Mouse (Mus musculus) kidney, postnatal 0 days (tissue): ENCODE results near the gene Ccer2. TPM values are rescaled to one million over a fixed set of nuclear protein-coding genes. Genes with fewer than 3 reads are reported as not detected.

Source experiments
- ATAC-seq: fragments of 200-750 bp; cut with Nextera tagmentation; replicated peaks from 2 replicates; pipeline ENCODE4 v1.8.0; 2017; ENCODE audit warnings: low read depth, moderate number of reproducible peaks, moderate TSS enrichment, moderate library complexity; ENCODE audit not compliant: low FRiP score
- DNase-seq: peaks from one replicate; pipeline ENCODE4 v3.0.0-alpha.2; 2016; ENCODE audit warnings: low spot score
- H3K27ac ChIP-seq: fragments of 300-500 bp; sonication (generic); 2 replicates; pipeline ENCODE4 v1.5.1; 2014; ENCODE audit warnings: mild to moderate bottlenecking
- H3K27me3 ChIP-seq: fragments of 300-500 bp; sonication (generic); 2 replicates; pipeline ENCODE4 v1.6.1; 2014; ENCODE audit warnings: low read length, mixed read lengths; ENCODE audit not compliant: insufficient read depth
- H3K36me3 ChIP-seq: fragments of 300-500 bp; sonication (generic); 2 replicates; pipeline ENCODE4 v1.6.1; 2014; ENCODE audit warnings: low read length, mixed read lengths; ENCODE audit not compliant: insufficient read depth
- H3K4me1 ChIP-seq: fragments of 300-500 bp; sonication (generic); replicated peaks from 2 replicates; pipeline ENCODE4 v1.6.1; 2014; ENCODE audit warnings: antibody characterized with exemption, low read length, mixed read lengths; ENCODE audit not compliant: insufficient read depth
- H3K4me2 ChIP-seq: fragments of 300-500 bp; sonication (generic); 2 replicates; pipeline ENCODE4 v1.6.1; 2014; ENCODE audit warnings: mild to moderate bottlenecking, low read length, moderate library complexity, mixed read lengths
- H3K4me3 ChIP-seq: fragments of 300-500 bp; sonication (generic); replicated peaks from 2 replicates; pipeline ENCODE4 v1.5.1; 2014; ENCODE audit warnings: low read depth, low read length
- H3K9ac ChIP-seq: fragments of 300-500 bp; sonication (generic); 2 replicates; pipeline ENCODE4 v1.6.1; 2014; ENCODE audit warnings: low read depth, low read length
- H3K9me3 ChIP-seq: fragments of 300-500 bp; sonication (generic); replicated peaks from 2 replicates; pipeline ENCODE4 v1.6.1; 2016; ENCODE audit warnings: low read length, inconsistent platforms, mixed read lengths
- CTCF ChIP-seq: IDR thresholded peaks from 2 replicates; pipeline ENCODE4 v1.5.1; 2016; ENCODE audit warnings: antibody characterized with exemption, low read depth, mild to moderate bottlenecking, moderate library complexity
- WGBS: fragments of 180-500 bp; shearing (Covaris S2); extraction: QIAGEN DNeasy Blood & Tissue Kit; methylation state at CpG from one replicate; pipeline ENCODE4 v1.1.7; 2014; 5-methylcytosine and 5-hydroxymethylcytosine counted together
- polyA plus RNA-seq: library from polyadenylated mRNA; unstranded; fragments of >200 nt; fragmentation: Nextera tagmentation; extraction: Ambion mirVana; gene quantifications from 2 replicates; pipeline ENCODE4 v1.2.1, GENCODE M21; 2015

Ccer2 gene
- polyA plus RNA-seq, 1 experiment from 2014 or later, result not detected

GRCm38 (mm10) chr7:28727649-28728340 is 28.2 kb upstream of the Ccer2 start:
- Histone ChIP-seq H3K36me3 (no peaks in the 10 kb centered on the region), H3K9ac (no peak overlapping the region), H3K4me1 (0 out of 2 replicates have a peak, but pooled peaks cover under 1% of the 10 kb centered on the region), H3K27me3 (no peaks in the 10 kb centered on the region), H3K4me3 (no peak overlapping the region), H3K4me2 (no peak overlapping the region), H3K9me3 (no peaks in the 10 kb centered on the region), H3K27ac (no peak overlapping the region)
- DNase-seq (peak; percentile 33), ATAC-seq (0 out of 2 replicates have a peak, but pooled peaks have one; percentile 22)
- TF ChIP-seq CTCF, result peak; percentile 52
- WGBS, result 44% methylated on average over 10 of the region's 10 CpGs

GRCm38 (mm10) chr7:28732341-28733142 is 23.4 kb upstream of the Ccer2 start:
- ATAC-seq, result peak; percentile 87
- TF ChIP-seq CTCF, result no peak
- 0 out of 2 replicates have a peak overlapping the region, but pooled peaks have one; percentile 34 for H3K27ac ChIP-seq
- peak overlapping the region; percentile 66 for H3K4me2 ChIP-seq
- H3K4me1 ChIP-seq, result 0 out of 2 replicates have a peak, but pooled peaks cover 3% of the 10 kb centered on the region
- DNase-seq, result peak; percentile 77
- H3K9ac ChIP-seq, result 0 out of 2 replicates have a peak overlapping the region, but pooled peaks have one; percentile 35
- H3K4me3 ChIP-seq, result peak overlapping the region; percentile 32
- no peaks in the 10 kb centered on the region for H3K27me3 ChIP-seq
- H3K36me3 ChIP-seq, result 0 out of 2 replicates have a peak, but pooled peaks cover 4% of the 10 kb centered on the region
- WGBS, result 4% methylated on average over 57 of the region's 58 CpGs
- H3K9me3 ChIP-seq, result no peaks in the 10 kb centered on the region

- Histone ChIP-seq H3K36me3 (peaks cover 6% of the 10 kb centered on the region; the same call in 1 of the 2 replicates), H3K4me1 (0 out of 2 replicates have a peak, but pooled peaks cover 3% of the 10 kb centered on the region), H3K27ac (0 out of 2 replicates have a peak overlapping the region, but pooled peaks have one; percentile 34), H3K9me3 (no peaks in the 10 kb centered on the region), H3K9ac (no peak overlapping the region), H3K4me3 (peak overlapping the region; percentile 32), H3K4me2 (peak overlapping the region; percentile 66), H3K27me3 (no peaks in the 10 kb centered on the region)
- ATAC-seq (no peak; the same call in 1 of the 2 replicates), DNase-seq (no peak)
- WGBS, result 13% methylated on average over 11 of the region's 11 CpGs
- no peak for TF ChIP-seq CTCF
Measured at GRCm38 (mm10) chr7:28733211-28733610, 22.8 kb upstream of the Ccer2 start.

DNA sequence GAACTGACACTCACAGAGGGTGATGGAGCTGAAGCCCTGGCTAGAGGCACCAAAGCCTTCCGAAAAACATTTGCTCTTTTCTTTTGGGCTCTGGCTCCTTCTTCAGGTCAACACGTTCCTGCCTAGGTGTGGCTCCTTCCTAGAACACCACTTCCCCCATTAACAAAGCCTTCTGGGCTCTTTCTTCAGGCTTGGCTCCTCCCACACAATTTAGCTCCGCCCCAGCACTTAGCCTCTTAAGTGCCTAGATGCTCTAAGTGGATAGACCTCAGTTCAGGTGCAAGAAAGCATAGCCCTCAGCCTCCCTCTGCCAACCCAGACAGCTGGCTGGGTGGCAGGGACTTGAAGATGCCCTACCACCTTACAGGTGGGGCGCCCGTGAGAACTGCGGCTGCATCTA is 20.3 kb upstream of the Ccer2 start:
- H3K4me1 ChIP-seq, result 0 out of 2 replicates have a peak, but pooled peaks cover 3% of the 10 kb centered on the region
- no peak overlapping the region for H3K4me3 ChIP-seq
- no peak for ATAC-seq
- no peaks in the 10 kb centered on the region for H3K27me3 ChIP-seq
- H3K4me2 ChIP-seq, result no peak overlapping the region
- no peak overlapping the region for H3K27ac ChIP-seq
- no peak overlapping the region for H3K9ac ChIP-seq
- DNase-seq, result no peak
- TF ChIP-seq CTCF, result no peak
- H3K36me3 ChIP-seq, result peaks cover 6% of the 10 kb centered on the region; the same call in 1 of the 2 replicates
- WGBS, result 86% methylated on average over 6 of the region's 6 CpGs
- H3K9me3 ChIP-seq, result no peaks in the 10 kb centered on the region

- DNase-seq (no peak), ATAC-seq (no peak)
- WGBS, result 94% methylated on average over 21 of the region's 21 CpGs
- TF ChIP-seq CTCF, result no peak
- peaks cover 7% of the 10 kb centered on the region; the same call in 1 of the 2 replicates for H3K36me3 ChIP-seq
- H3K4me2 ChIP-seq, result no peak overlapping the region
- H3K4me3 ChIP-seq, result no peak overlapping the region
- H3K27ac ChIP-seq, result no peak overlapping the region
- H3K27me3 ChIP-seq, result no peaks in the 10 kb centered on the region
- H3K9me3 ChIP-seq, result no peaks in the 10 kb centered on the region
- 0 out of 2 replicates have a peak, but pooled peaks cover 3% of the 10 kb centered on the region for H3K4me1 ChIP-seq
- no peak overlapping the region for H3K9ac ChIP-seq
Measured at GRCm38 (mm10) chr7:28739829-28740228, 16.1 kb upstream of the Ccer2 start.

- Histone ChIP-seq H3K4me2 (peak overlapping the region; percentile 82), H3K4me1 (0 out of 2 replicates have a peak, but pooled peaks cover 3% of the 10 kb centered on the region), H3K4me3 (peak overlapping the region; percentile 74), H3K9me3 (no peaks in the 10 kb centered on the region), H3K9ac (peak overlapping the region; percentile 74), H3K27ac (peak overlapping the region; percentile 70), H3K27me3 (no peaks in the 10 kb centered on the region), H3K36me3 (peaks cover 9% of the 10 kb centered on the region; the same call in 1 of the 2 replicates)
- 26% methylated on average over 9 of the region's 9 CpGs for WGBS
- no peak for DNase-seq
- no peak for ATAC-seq
- no peak for TF ChIP-seq CTCF
Measured at GRCm38 (mm10) chr7:28740949-28741348, 15.0 kb upstream of the Ccer2 start.
